Mouse (Mus musculus) heart, adult 2 months (tissue): ENCODE measurements at regions not wholly inside any gene's neighbourhood (a gene's known extent, or its start where the extent isn't known, plus 50 kb on each side); places are given as distances from the start of the nearest gene placed in this dataset.

Experiments used
- DNase-seq, 2 experiments: peaks; one replicate each; pipeline ENCODE4 v3.0.0; 2021
- H3K27ac ChIP-seq: fragments of 200-600 bp; 2 replicates; pipeline ENCODE4 v1.8.1; 2022
- H3K27me3 ChIP-seq: fragments of 200-500 bp; 2 replicates; pipeline ENCODE4 v1.6.1; 2012; ENCODE audit warnings: mild to moderate bottlenecking, low read length, inconsistent platforms, mixed read lengths; ENCODE audit not compliant: control insufficient read depth, insufficient read depth
- H3K36me3 ChIP-seq: fragments of 200-500 bp; 2 replicates; pipeline ENCODE4 v1.6.1; 2012; ENCODE audit warnings: low read length, inconsistent platforms; ENCODE audit not compliant: control insufficient read depth, insufficient read depth
- H3K4me1 ChIP-seq: fragments of 200-500 bp; 2 replicates; pipeline ENCODE4 v1.6.1; 2011; ENCODE audit warnings: low read length; ENCODE audit not compliant: control insufficient read depth, insufficient read depth
- H3K4me3 ChIP-seq: fragments of 200-600 bp; 2 replicates; pipeline ENCODE4 v1.8.1; 2022
- H3K79me2 ChIP-seq: fragments of 200-500 bp; replicated peaks from 2 replicates; pipeline ENCODE4 v1.6.1; 2012; ENCODE audit warnings: mild to moderate bottlenecking, inconsistent platforms, low read length, moderate library complexity, mixed read lengths; ENCODE audit not compliant: control insufficient read depth, insufficient read depth
- H3K9ac ChIP-seq: fragments of 200-500 bp; 2 replicates; pipeline ENCODE4 v1.6.1; 2012; ENCODE audit warnings: low read depth, mild to moderate bottlenecking, control low read depth, inconsistent platforms, low read length, mixed read lengths
- CTCF ChIP-seq: fragments of 200-600 bp; IDR thresholded peaks from 2 replicates; pipeline ENCODE4 v1.8.1; 2022; ENCODE audit warnings: antibody characterized with exemption, mild to moderate bottlenecking, moderate library complexity
- EP300 ChIP-seq: fragments of 200-500 bp; IDR thresholded peaks from 2 replicates; pipeline ENCODE4 v1.6.1; 2011; ENCODE audit warnings: low read depth, low read length, control low read depth; ENCODE audit not compliant: insufficient read depth
- POLR2A ChIP-seq: fragments of 200-500 bp; IDR thresholded peaks from 2 replicates; pipeline ENCODE4 v1.6.1; 2011; ENCODE audit warnings: mild to moderate bottlenecking, low read depth, low read length, control low read depth; ENCODE audit not compliant: insufficient read depth
- WGBS: fragments of 180-500 bp; shearing (Covaris S2); methylation state at CpG from one replicate; pipeline ENCODE4 v1.1.7; 2018; 5-methylcytosine and 5-hydroxymethylcytosine counted together
- intact Hi-C: fragments of 180-260 bp; cut with DNase I; formaldehyde crosslinking; loops from one replicate; pipeline ENCODE4 v1.15.1; 2025

GRCm38 (mm10) chr3:66501865-66502264, 205.2 kb upstream of the Veph1 start:
- Histone ChIP-seq H3K4me3 (no peak overlapping the region), H3K27me3 (no peaks in the 10 kb centered on the region), H3K27ac (no peak overlapping the region), H3K4me1 (no peaks in the 10 kb centered on the region), H3K9ac (no peak overlapping the region), H3K36me3 (no peaks in the 10 kb centered on the region), H3K79me2 (no peaks in the 10 kb centered on the region)
- WGBS, result 77% methylated on average over 4 of the region's 4 CpGs
- intact Hi-C loops, result no loop called here
- DNase-seq, result no peak
- TF ChIP-seq POLR2A (no peak), EP300 (no peak), CTCF (no peak)

GRCm38 (mm10) chr3:66494442-66495113, 197.9 kb upstream of the Veph1 start:
- Histone ChIP-seq H3K4me1 (no peaks in the 10 kb centered on the region), H3K27me3 (no peaks in the 10 kb centered on the region), H3K27ac (no peak overlapping the region), H3K79me2 (no peaks in the 10 kb centered on the region), H3K9ac (no peak overlapping the region), H3K36me3 (no peaks in the 10 kb centered on the region), H3K4me3 (no peak overlapping the region)
- TF ChIP-seq EP300 (no peak), POLR2A (no peak)
- 26% methylated on average over 2 of the region's 2 CpGs for WGBS
- no peak for DNase-seq
- intact Hi-C loops, result no loop called here

DNA sequence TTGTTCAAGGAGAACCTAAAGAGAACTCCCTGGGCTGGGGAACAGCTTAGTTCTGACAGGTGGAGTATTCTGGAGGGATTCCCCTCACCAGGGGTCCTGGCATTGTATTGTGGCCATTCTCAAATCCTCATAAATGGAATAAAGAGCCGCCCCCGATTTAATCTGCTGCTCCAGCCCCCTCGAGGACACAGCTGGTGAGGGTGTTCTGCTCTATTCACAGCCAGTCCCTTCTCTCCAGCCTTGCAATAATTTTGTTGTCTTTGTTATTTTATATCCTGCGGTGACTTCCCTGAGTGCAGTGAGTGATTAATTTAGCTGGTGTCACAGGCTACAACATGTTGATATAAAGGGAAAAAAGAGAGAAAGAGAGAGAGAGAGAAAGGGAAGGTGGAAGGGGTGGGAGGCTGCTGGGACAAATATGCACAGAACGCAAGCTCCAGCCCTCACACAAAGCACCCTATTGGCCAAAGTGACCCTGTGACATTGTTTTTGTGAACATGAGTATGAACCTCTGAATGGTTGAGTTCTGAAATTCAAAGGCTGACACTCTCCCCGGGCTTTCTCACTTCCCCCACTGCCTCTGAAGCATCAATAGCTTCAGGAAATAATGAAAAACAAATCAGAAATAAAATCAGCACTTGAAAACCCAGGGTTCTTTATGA, 194.2 kb upstream of the Veph1 start:
- Histone ChIP-seq H3K4me3 (no peak overlapping the region), H3K79me2 (no peaks in the 10 kb centered on the region), H3K4me1 (no peaks in the 10 kb centered on the region), H3K36me3 (no peaks in the 10 kb centered on the region), H3K27ac (no peak overlapping the region), H3K27me3 (no peaks in the 10 kb centered on the region), H3K9ac (no peak overlapping the region)
- intact Hi-C loops, result no loop called here
- TF ChIP-seq CTCF, result no peak
- TF ChIP-seq EP300, result no peak
- TF ChIP-seq POLR2A, result no peak
- no peak for DNase-seq
- WGBS, result 63% methylated on average over 6 of the region's 6 CpGs

GRCm38 (mm10) chr3:66488724-66489123, 192.1 kb upstream of the Veph1 start:
- intact Hi-C loops, result no loop called here
- 70% methylated on average over 7 of the region's 7 CpGs for WGBS
- H3K4me3 ChIP-seq, result no peak overlapping the region
- no peaks in the 10 kb centered on the region for H3K79me2 ChIP-seq
- DNase-seq, result no peak
- no peak overlapping the region for H3K27ac ChIP-seq
- H3K27me3 ChIP-seq, result no peaks in the 10 kb centered on the region
- no peak for TF ChIP-seq EP300
- H3K9ac ChIP-seq, result no peak overlapping the region
- no peaks in the 10 kb centered on the region for H3K36me3 ChIP-seq
- no peaks in the 10 kb centered on the region for H3K4me1 ChIP-seq

- intact Hi-C loops, result no loop called here
- H3K4me3 ChIP-seq, result no peak overlapping the region
- no peaks in the 10 kb centered on the region for H3K79me2 ChIP-seq
- no peak overlapping the region for H3K9ac ChIP-seq
- no peaks in the 10 kb centered on the region for H3K4me1 ChIP-seq
- no peaks in the 10 kb centered on the region for H3K36me3 ChIP-seq
- no peaks in the 10 kb centered on the region for H3K27me3 ChIP-seq
- TF ChIP-seq CTCF, result no peak
- TF ChIP-seq POLR2A, result no peak
- TF ChIP-seq EP300, result no peak
- DNase-seq, result no peak
- no peak overlapping the region for H3K27ac ChIP-seq
Observed at GRCm38 (mm10) chr3:66486658-66487057, 190.0 kb upstream of the Veph1 start.

- Histone ChIP-seq H3K79me2 (no peaks in the 10 kb centered on the region), H3K27ac (no peak overlapping the region), H3K9ac (no peak overlapping the region), H3K4me3 (no peak overlapping the region), H3K4me1 (no peaks in the 10 kb centered on the region), H3K36me3 (no peaks in the 10 kb centered on the region), H3K27me3 (no peaks in the 10 kb centered on the region)
- no peak for DNase-seq
- intact Hi-C loops, result no loop called here
- TF ChIP-seq EP300 (no peak), POLR2A (no peak), CTCF (no peak)
- WGBS, result 58% methylated on average over 1 of the region's 1 CpGs
Observed at GRCm38 (mm10) chr3:66486184-66486583, 189.5 kb upstream of the Veph1 start.
